Mouse (Mus musculus) ES-E14 (cell line): ENCODE results near the gene Tubgcp4. TPM values are rescaled to one million over a fixed set of nuclear protein-coding genes. Genes with fewer than 3 reads are reported as not detected.

Source experiments
- DNase-seq: peaks from one replicate; pipeline ENCODE4 v3.0.0-alpha.2; 2013; ENCODE audit warnings: low read depth, low spot score
- H3K27ac ChIP-seq: 2 replicates; pipeline ENCODE4 v1.5.1; 2012; ENCODE audit warnings: low read depth, mild to moderate bottlenecking, low read length, moderate library complexity, mixed read lengths; ENCODE audit not compliant: poor library complexity, insufficient read depth, severe bottlenecking
- H3K36me3 ChIP-seq: 2 replicates; pipeline ENCODE4 v1.6.1; 2012; ENCODE audit warnings: mild to moderate bottlenecking, low read length, moderate library complexity, mixed read lengths; ENCODE audit not compliant: control insufficient read depth, poor library complexity, insufficient read depth, severe bottlenecking
- H3K4me1 ChIP-seq, 2 experiments: fragments of 150-350 bp in 1 of 2; sonication (generic) in 1 of 2; 2 replicates each; pipeline ENCODE4 v1.6.1; 2012; ENCODE audit warnings: low read length in 2 of 2, mild to moderate bottlenecking in 1 of 2, mixed read lengths in 1 of 2; ENCODE audit not compliant: control insufficient read depth in 2 of 2, insufficient read depth in 2 of 2, poor library complexity in 1 of 2
- H3K4me3 ChIP-seq, 2 experiments: fragments of 150-350 bp in 1 of 2; sonication (generic) in 1 of 2; 2 replicates each; pipeline ENCODE4 v1.5.1; 2012; ENCODE audit warnings: low read length in 2 of 2, low read depth in 1 of 2, mild to moderate bottlenecking in 1 of 2, mixed read lengths in 1 of 2; ENCODE audit not compliant: insufficient read depth in 1 of 2, poor library complexity in 1 of 2, severe bottlenecking in 1 of 2
- H3K9ac ChIP-seq: 2 replicates; pipeline ENCODE4 v1.6.1; 2012; ENCODE audit warnings: low read depth, mild to moderate bottlenecking, low read length, mixed read lengths; ENCODE audit not compliant: poor library complexity, insufficient read depth, severe bottlenecking
- H3K9me3 ChIP-seq: fragments of 150-350 bp; sonication (generic); 2 replicates; pipeline ENCODE4 v1.6.1; 2012; ENCODE audit warnings: low read depth, mild to moderate bottlenecking, low read length; ENCODE audit not compliant: control insufficient read depth, insufficient read depth
- CHD2 ChIP-seq: IDR thresholded peaks from 2 replicates; pipeline ENCODE4 v1.6.1; 2014; ENCODE audit warnings: mild to moderate bottlenecking, low read depth, low read length, inconsistent platforms
- HCFC1 ChIP-seq: IDR thresholded peaks from 2 replicates; pipeline ENCODE4 v1.6.1; 2012; ENCODE audit warnings: low read length, inconsistent platforms, borderline replicate concordance; ENCODE audit not compliant: insufficient read depth
- MAFK ChIP-seq: IDR thresholded peaks from 2 replicates; pipeline ENCODE4 v1.6.1; 2014; ENCODE audit warnings: mild to moderate bottlenecking, low read depth, low read length, inconsistent platforms; ENCODE audit not compliant: insufficient read depth
- ZC3H11A ChIP-seq: IDR thresholded peaks from 2 replicates; pipeline ENCODE4 v1.6.1; 2012; ENCODE audit warnings: low read depth, mild to moderate bottlenecking, inconsistent platforms, low read length, borderline replicate concordance
- ZNF384 ChIP-seq: IDR thresholded peaks from 2 replicates; pipeline ENCODE4 v1.6.1; 2012; ENCODE audit warnings: low read depth, low read length, inconsistent platforms
- in situ Hi-C, 2 experiments: fragments of 600-800 bp; cut with MboI; formaldehyde crosslinking; loops; one replicate each; pipeline ENCODE4 v1.15.1; 2025; ENCODE audit warnings: low sequenced_read_pairs in 2 of 2, inconsistent platforms in 1 of 2; ENCODE audit not compliant: unreplicated experiment in 2 of 2
- total RNA-seq: library from RNA; depleted of rRNA; stranded (reverse); fragments of 300-350 nt; gene quantifications from 2 replicates; pipeline ENCODE4 v1.2.3, GENCODE M21; 2012

The Tubgcp4 gene
- total RNA-seq, 1 experiment: 38.1 TPM

DNA sequence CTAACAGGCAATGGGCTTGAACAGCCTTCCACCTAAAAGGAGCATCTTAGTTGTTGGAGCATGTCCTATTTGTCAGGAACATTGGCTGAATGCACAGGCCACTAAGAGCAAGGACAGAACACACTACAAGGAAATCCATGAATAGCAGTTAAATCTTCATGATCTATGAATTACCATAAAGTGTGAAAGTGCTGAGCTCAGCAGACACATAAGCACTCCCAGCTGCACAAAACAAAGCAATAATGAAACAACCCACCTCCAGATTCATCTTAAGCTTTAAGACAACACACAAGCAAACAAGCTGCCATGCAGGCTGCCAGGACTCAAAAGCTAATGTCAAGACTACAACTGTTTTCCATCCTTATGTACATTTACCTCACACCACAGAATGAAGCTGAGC lies 48.7 kb downstream of the Tubgcp4 start:
- Histone ChIP-seq H3K36me3 (peaks cover 20% of the 10 kb centered on the region), H3K27ac (peak overlapping the region; percentile 50; the same call in 1 of the 2 replicates), H3K4me3 (no peak overlapping the region), H3K9ac (no peak overlapping the region), H3K4me1 (peaks cover 6 to 13% of the 10 kb centered on the region in 2 experiments; a peak in 2 of 4 replicates), H3K9me3 (no peaks in the 10 kb centered on the region)
- DNase-seq: no peak
- in situ Hi-C loops: no loop called here
- no peak for TF ChIP-seq ZC3H11A
- peak; percentile 76 for TF ChIP-seq MAFK
- no peak for TF ChIP-seq HCFC1
- TF ChIP-seq CHD2: no peak
- TF ChIP-seq ZNF384: no peak

DNA sequence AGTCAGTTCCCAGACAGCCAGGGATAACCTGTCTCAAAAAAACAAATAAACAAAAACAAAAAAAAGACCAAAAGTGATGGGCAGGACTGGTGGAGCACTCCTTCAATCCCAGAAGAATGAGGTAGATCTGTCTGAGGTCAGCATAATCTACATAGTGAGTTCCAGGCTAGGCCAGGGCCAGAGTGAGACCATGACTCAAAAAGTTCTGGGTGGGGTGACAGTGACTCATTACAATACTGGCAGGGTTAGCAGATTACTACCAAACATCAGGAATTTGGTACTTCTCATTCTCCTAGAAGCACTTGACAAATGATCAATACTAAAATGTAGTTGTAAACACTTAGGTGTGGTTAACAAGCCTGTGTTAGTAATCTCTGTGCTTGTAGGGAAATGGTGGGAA lies 49.5 kb downstream of the Tubgcp4 start:
- H3K4me3 ChIP-seq: no peak overlapping the region
- H3K36me3 ChIP-seq: peaks cover 13% of the 10 kb centered on the region
- H3K4me1 ChIP-seq: peaks cover 6 to 13% of the 10 kb centered on the region in 2 experiments; a peak in 2 of 4 replicates
- no peak for TF ChIP-seq HCFC1
- TF ChIP-seq MAFK: no peak
- TF ChIP-seq ZNF384: no peak
- no peak for TF ChIP-seq ZC3H11A
- TF ChIP-seq CHD2: no peak
- H3K27ac ChIP-seq: no peak overlapping the region; the same call in 1 of the 2 replicates
- no peak for DNase-seq
- no peaks in the 10 kb centered on the region for H3K9me3 ChIP-seq
- in situ Hi-C loops: no loop called here
- no peak overlapping the region for H3K9ac ChIP-seq

DNA sequence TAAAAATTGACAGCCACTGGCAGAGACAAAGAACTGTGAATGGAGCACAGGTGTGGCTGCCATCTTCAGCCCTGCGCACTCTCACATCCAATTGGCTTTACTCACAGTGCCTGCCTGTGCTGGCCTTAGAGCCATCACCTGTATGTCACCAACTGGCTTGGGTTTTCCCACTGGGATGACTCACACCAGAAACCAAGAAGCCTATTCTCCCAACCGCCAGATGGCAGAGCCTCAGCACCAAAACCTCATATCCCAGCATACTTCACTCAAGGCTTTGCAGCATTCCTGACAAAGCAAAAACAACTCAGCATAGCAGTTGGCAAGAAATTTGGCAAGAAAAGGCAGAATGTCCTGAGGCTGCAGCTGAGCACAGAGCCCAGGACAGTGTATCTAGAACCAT lies 52.6 kb downstream of the Tubgcp4 start:
- TF ChIP-seq ZC3H11A: no peak
- no peak for TF ChIP-seq CHD2
- no peak for TF ChIP-seq ZNF384
- Histone ChIP-seq H3K4me3 (no peak overlapping the region), H3K4me1 (peaks cover 5 to 10% of the 10 kb centered on the region in 2 experiments; a peak in 2 of 4 replicates), H3K9me3 (no peaks in the 10 kb centered on the region), H3K27ac (no peak overlapping the region), H3K36me3 (peaks cover 10% of the 10 kb centered on the region), H3K9ac (no peak overlapping the region; the same call in 1 of the 2 replicates)
- no peak for DNase-seq
- in situ Hi-C loops: no loop called here

DNA sequence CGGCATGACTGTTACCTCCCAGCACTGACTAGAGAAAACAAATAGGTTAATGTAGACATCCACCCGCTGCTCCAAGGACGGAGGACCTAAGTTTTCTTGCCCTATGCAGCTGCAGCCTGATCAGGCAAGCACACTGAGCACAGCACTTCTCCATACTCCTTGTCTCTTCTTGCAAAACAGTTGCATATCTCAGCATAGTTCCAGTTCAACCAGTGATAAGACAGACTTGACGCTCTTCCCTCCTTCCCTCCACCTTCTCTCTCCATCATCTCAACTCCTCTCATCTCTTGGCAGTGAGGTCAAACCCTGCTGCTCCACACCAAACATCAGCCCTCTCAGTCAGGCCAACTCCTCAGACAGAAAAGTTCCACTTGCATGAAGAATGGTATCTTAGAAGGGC lies 57.7 kb downstream of the Tubgcp4 start:
- DNase-seq: no peak
- Histone ChIP-seq H3K9me3 (no peaks in the 10 kb centered on the region), H3K36me3 (peaks cover 9% of the 10 kb centered on the region), H3K4me1 (no peaks in the 10 kb centered on the region), H3K9ac (no peak overlapping the region), H3K4me3 (no peak overlapping the region), H3K27ac (no peak overlapping the region)
- in situ Hi-C loops: no loop called here
- TF ChIP-seq ZC3H11A (no peak), CHD2 (no peak), HCFC1 (no peak), ZNF384 (no peak), MAFK (no peak)

DNA sequence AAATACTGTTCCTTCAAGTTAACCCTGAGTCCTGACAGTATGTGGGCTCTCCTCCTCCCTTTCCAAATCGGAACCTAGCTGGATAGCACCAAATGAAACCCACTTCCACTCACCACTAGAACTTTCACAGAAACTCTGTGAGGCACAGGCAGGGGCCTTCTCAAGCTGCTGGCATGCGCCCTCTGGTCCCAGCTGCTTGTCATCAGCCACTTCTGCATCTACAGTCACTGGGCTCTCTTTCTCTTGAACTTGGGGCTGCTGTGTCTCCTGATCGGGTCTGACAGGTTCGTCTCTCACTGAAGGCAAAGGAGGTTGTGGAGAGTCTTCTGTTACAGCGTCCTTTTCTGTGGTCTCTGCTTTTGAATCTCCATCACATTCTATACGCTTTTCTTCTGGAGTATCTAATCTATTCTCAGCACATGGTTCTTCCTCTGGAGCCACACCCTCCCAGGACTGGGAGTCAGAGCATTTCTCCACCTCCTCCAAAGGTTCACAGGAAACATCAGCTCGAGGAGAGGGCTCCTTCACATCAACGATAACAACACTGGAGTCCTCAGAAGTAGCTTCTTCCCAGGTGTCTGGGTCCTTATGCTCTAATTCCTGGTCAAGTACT lies 65.1 kb downstream of the Tubgcp4 start:
- Histone ChIP-seq H3K9ac (no peak overlapping the region), H3K9me3 (no peaks in the 10 kb centered on the region), H3K36me3 (peaks cover 9% of the 10 kb centered on the region), H3K4me3 (no peak overlapping the region), H3K4me1 (no peaks in the 10 kb centered on the region), H3K27ac (no peak overlapping the region)
- no peak for TF ChIP-seq ZC3H11A
- DNase-seq: no peak
- in situ Hi-C loops: no loop called here
